Mouse (Mus musculus) midbrain, postnatal 0 days (tissue): ENCODE measurements around the gene Adam22. TPM values are rescaled to one million over a fixed set of nuclear protein-coding genes. Genes with fewer than 3 reads are reported as not detected.

Source experiments
- microRNA-seq: library from miRNA; unstranded; fragments of <30 nt; microRNA quantifications from one replicate; pipeline ENCODE4, GENCODE M21; 2016; ENCODE audit warnings: borderline number of aligned reads
- polyA plus RNA-seq: library from polyadenylated mRNA; unstranded; fragments of >200 nt; fragmentation: Nextera tagmentation; extraction: Ambion mirVana; gene quantifications from 2 replicates; pipeline ENCODE4 v1.2.1, GENCODE M21; 2015
- total RNA-seq: library from RNA; depleted of rRNA; stranded (reverse); fragments of >200 nt; gene quantifications from 2 replicates; pipeline ENCODE4 v1.2.3, GENCODE M21; 2014; rRNA removed

Gene Adam22
- total and polyA plus RNA-seq, 2 experiments from 2014 or later, result 47.9 to 92.6 TPM

Small RNA genes within 50 kb of the gene (microRNA-seq; reads per million reads assigned to microRNA genes)
- gene Gm24196, result not detected

Other genes with a start within 250 kb of the Adam22 start
- gene Dbf4, start 54.6 kb upstream of the Adam22 start, total RNA-seq, result 7.6 and 8.5 TPM in 2 replicates
- 5.2 and 5.8 TPM in 2 replicates for gene Dbf4, start 54.6 kb upstream of the Adam22 start, polyA plus RNA-seq
- gene Slc25a40, start 54.7 kb upstream of the Adam22 start, total RNA-seq, result 10.1 and 20.0 TPM in 2 replicates
- 9.1 and 9.3 TPM in 2 replicates for gene Slc25a40, start 54.7 kb upstream of the Adam22 start, polyA plus RNA-seq